Mouse (Mus musculus) lung, postnatal 0 days (tissue): ENCODE measurements at regions not wholly inside any gene's neighbourhood (a gene's known extent, or its start where the extent isn't known, plus 50 kb on each side); places are given as distances from the start of the nearest gene placed in this dataset.

Source experiments
- CTCF ChIP-seq: IDR thresholded peaks from 2 replicates; pipeline ENCODE4 v1.5.1; 2016; ENCODE audit warnings: antibody characterized with exemption, mild to moderate bottlenecking
- EP300 ChIP-seq: IDR thresholded peaks from 2 replicates; pipeline ENCODE4 v1.6.1; 2016; ENCODE audit warnings: antibody characterized with exemption, mild to moderate bottlenecking, control low read depth

- TF ChIP-seq CTCF (no peak), EP300 (no peak)
Measured at GRCm38 (mm10) chr5:148697631-148698368, 145.2 kb upstream of the Ubl3 start.
